Mouse (Mus musculus) granulocyte monocyte progenitor cell, adult 5-6 weeks (primary cell): ENCODE measurements around the gene Kcnc4. TPM values are rescaled to one million over a fixed set of nuclear protein-coding genes. Genes with fewer than 3 reads are reported as not detected.

Experiments used
- ATAC-seq: replicated peaks from 2 replicates; pipeline ENCODE4 v1.8.0; 2016; ENCODE audit warnings: mild to moderate bottlenecking, moderate TSS enrichment, inconsistent platforms; ENCODE audit not compliant: poor library complexity, severe bottlenecking
- total RNA-seq, 2 experiments: library from RNA; stranded (forward) in 1 of 2; stranded (reverse) in 1 of 2; fragments of 200-712, 200-1000 nt in 1 of 2; fragments of >200 nt in 1 of 2; fragmentation: Nextera tagmentation in 1 of 2; gene quantifications; 2 replicates each; pipeline ENCODE4 v1.2.3; 2014 to 2017

Gene Kcnc4
- total RNA-seq, 2 experiments from 2014 or later, result not detected

GRCm38 (mm10) chr3:107459773-107460431 lies 550 bp upstream of the Kcnc4 start:
- 0 out of 2 replicates have a peak, but pooled peaks have one; percentile 10 for ATAC-seq

- ATAC-seq, result no peak
Measured at GRCm38 (mm10) chr3:107458528-107459195, 690 bp downstream of the Kcnc4 start.

GRCm38 (mm10) chr3:107458104-107458503 lies 1.2 kb downstream of the Kcnc4 start:
- ATAC-seq, result no peak

GRCm38 (mm10) chr3:107454280-107454679 lies 5.1 kb downstream of the Kcnc4 start:
- no peak for ATAC-seq

GRCm38 (mm10) chr3:107446822-107447221 lies 12.5 kb downstream of the Kcnc4 start:
- ATAC-seq, result no peak

- ATAC-seq, result no peak
Measured at GRCm38 (mm10) chr3:107443866-107444265, 15.5 kb downstream of the Kcnc4 start.

GRCm38 (mm10) chr3:107442191-107442590 lies 17.2 kb downstream of the Kcnc4 start:
- no peak for ATAC-seq

GRCm38 (mm10) chr3:107441306-107441705 lies 18.0 kb downstream of the Kcnc4 start:
- ATAC-seq, result no peak

- no peak for ATAC-seq
Measured at GRCm38 (mm10) chr3:107439280-107439679, 20.1 kb downstream of the Kcnc4 start.

GRCm38 (mm10) chr3:107437666-107438065 lies 21.7 kb downstream of the Kcnc4 start:
- ATAC-seq, result no peak

GRCm38 (mm10) chr3:107436434-107436833 lies 22.9 kb downstream of the Kcnc4 start:
- ATAC-seq, result no peak

GRCm38 (mm10) chr3:107433614-107434013 lies 25.7 kb downstream of the Kcnc4 start:
- no peak for ATAC-seq

GRCm38 (mm10) chr3:107431268-107431667 lies 28.1 kb downstream of the Kcnc4 start:
- no peak for ATAC-seq

GRCm38 (mm10) chr3:107424258-107425041 lies 34.9 kb downstream of the Kcnc4 start:
- no peak for ATAC-seq

- ATAC-seq, result no peak
Measured at GRCm38 (mm10) chr3:107420156-107420555, 39.2 kb downstream of the Kcnc4 start.

GRCm38 (mm10) chr3:107417287-107417644 lies 42.1 kb downstream of the Kcnc4 start:
- no peak for ATAC-seq

GRCm38 (mm10) chr3:107416541-107417286 lies 42.6 kb downstream of the Kcnc4 start:
- ATAC-seq, result no peak

- no peak for ATAC-seq
Measured at GRCm38 (mm10) chr3:107413093-107413492, 46.3 kb downstream of the Kcnc4 start.

- ATAC-seq, result no peak
Measured at GRCm38 (mm10) chr3:107412509-107412908, 46.8 kb downstream of the Kcnc4 start.

- no peak for ATAC-seq
Measured at GRCm38 (mm10) chr3:107411669-107412068, 47.7 kb downstream of the Kcnc4 start.

- ATAC-seq, result no peak
Measured at GRCm38 (mm10) chr3:107401401-107401800, 58.0 kb downstream of the Kcnc4 start.
